Mouse (Mus musculus) lung, postnatal 0 days (tissue): Measurements from ENCODE around the gene Hip1r.

ENCODE experiments used
- CTCF ChIP-seq: IDR thresholded peaks from 2 replicates; pipeline ENCODE4 v1.5.1; 2016; ENCODE audit warnings: antibody characterized with exemption, mild to moderate bottlenecking
- EP300 ChIP-seq: IDR thresholded peaks from 2 replicates; pipeline ENCODE4 v1.6.1; 2016; ENCODE audit warnings: antibody characterized with exemption, mild to moderate bottlenecking, control low read depth

- no peak for TF ChIP-seq CTCF
- TF ChIP-seq EP300, result no peak
Measured at GRCm38 (mm10) chr5:124022365-124022764, 48.9 kb downstream of the Hip1r start.
